In genomic region chr5:43845646-43846045, GRCm38 (mm10) we compare ENCODE assay signal across 21 mouse cellular contexts. TPM values are rescaled to one million over a fixed set of nuclear protein-coding genes. Genes with fewer than 3 reads are reported as not detected.
DNase-seq lines count a peak whose midpoint lies in the region; ATAC-seq and TF ChIP-seq lines count a peak whose summit lies in the region.
"Had no signal": no experiment of that assay in that cellular context is flagged by ENCODE, and none has a peak within 500 bp of the region (broad histone marks: within the 10 kb centered on the region; RNA-seq: fewer than 3 reads in every experiment).

No protein-coding gene starts in this region.

- WGBS in heart, embryonic 12.5 days: 48% methylated on average over 1 of the region's 1 CpGs

- peak; percentile 86 for DNase-seq in heart, adult 11 months
- DNase-seq in A20 (ENCODE audit: low read depth, low spot score) (peak; percentile 79), CH12.LX (ENCODE audit: extremely low read depth) (no peak)
- no peak for DNase-seq in layer of hippocampus, adult 9-10 months (ENCODE audit: low spot score)
- no peak for DNase-seq in right cerebral cortex, postnatal 14 days
- no peak for DNase-seq in yolk sac, embryonic 10.5 days (ENCODE audit: low spot score)
- DNase-seq: adrenal gland, postnatal 10 days; cerebellum, adult 9-10 months; cerebellum, postnatal 25 days; gastrocnemius, postnatal 14 days had no signal

- no peak for TF ChIP-seq RAD21 in CH12.LX (IDR thresholded peaks at IDR 0.05; ENCODE audit: low read depth, low read length)

- H3K27ac ChIP-seq in heart, embryonic 12.5 days (ENCODE audit: poor library complexity, severe bottlenecking): no peak overlapping the region
- no peak overlapping the region for H3K27ac ChIP-seq in CH12.LX (ENCODE audit: insufficient read depth, low read depth)
- H3K27ac ChIP-seq: embryonic facial prominence, embryonic 13.5 days; forebrain, embryonic 10.5 days; heart, embryonic 15.5 days; hindbrain, embryonic 14.5 days; intestine, embryonic 15.5 days had no signal

- peaks cover 3% of the 10 kb centered on the region; the same call in 1 of the 2 replicates for H3K4me1 ChIP-seq in heart, embryonic 12.5 days (replicated peaks)
- H3K4me1 ChIP-seq in CH12.LX (ENCODE audit: control insufficient read depth in 1 of 2, insufficient read depth in 2 of 2): peaks cover 6 to 38% of the 10 kb centered on the region in 2 experiments
- H3K4me1 ChIP-seq: intestine, embryonic 15.5 days had no signal

- no peak overlapping the region for H3K9ac ChIP-seq in heart, embryonic 12.5 days
- no peak overlapping the region for H3K9ac ChIP-seq in CH12.LX (ENCODE audit: insufficient read depth, low read depth)
- H3K9ac ChIP-seq: embryonic facial prominence, embryonic 13.5 days; heart, embryonic 15.5 days; hindbrain, embryonic 14.5 days; intestine, embryonic 15.5 days had no signal

- dilution Hi-C loops in CH12.LX (cut with MboI; ENCODE audit: extremely low pct_ligation_motif_present, extremely low pct_unique_long_range_greater_than_20kb, low sequenced_read_pairs): no loop called here

- no peaks in the 10 kb centered on the region for H3K36me3 ChIP-seq in heart, embryonic 12.5 days
- H3K36me3 ChIP-seq in CH12.LX (replicated peaks in 1 of 2; ENCODE audit: control insufficient read depth in 1 of 2, insufficient read depth in 1 of 2, low read length in 1 of 2): no peaks in the 10 kb centered on the region
- H3K36me3 ChIP-seq: embryonic facial prominence, embryonic 13.5 days; forebrain, embryonic 10.5 days; heart, embryonic 15.5 days; intestine, embryonic 15.5 days had no signal

- TF ChIP-seq POLR2A in CH12.LX (IDR thresholded peaks at IDR 0.05; ENCODE audit: low read depth, low read length): no peak

- ATAC-seq in heart, embryonic 12.5 days (ENCODE audit: insufficient number of reproducible peaks, low FRiP score): no peak
- peak; percentile 69; the same call in 1 of the 2 replicates for ATAC-seq in neutrophil, adult 5-6 weeks (ENCODE audit: extremely low read depth, insufficient number of reproducible peaks, low FRiP score, poor library complexity, severe bottlenecking)
- ATAC-seq: CD4-positive, CD25-positive, alpha-beta regulatory T cell, adult 4 months; forebrain, embryonic 14.5 days; intestine, embryonic 15.5 days had no signal

- H3K4me3 ChIP-seq in heart, embryonic 12.5 days: no peak overlapping the region
- no peak overlapping the region for H3K4me3 ChIP-seq in CH12.LX (replicated peaks in 1 of 3; ENCODE audit: low read depth in 2 of 3, low read length in 2 of 3, poor library complexity in 1 of 3)
- H3K4me3 ChIP-seq: embryonic facial prominence, embryonic 13.5 days; erythroblast, embryonic 14.5 days; forebrain, embryonic 10.5 days; heart, embryonic 15.5 days; intestine, embryonic 15.5 days had no signal

- in situ Hi-C loops in CH12.LX (cut with MboI; ENCODE audit: low pct_ligation_motif_present, low pct_unique_long_range_greater_than_20kb, low sequenced_read_pairs): no loop called here

- H3K4me2 ChIP-seq in heart, embryonic 12.5 days: no peak overlapping the region
- H3K4me2 ChIP-seq in CH12.LX (ENCODE audit: insufficient read depth, low read depth, poor library complexity, severe bottlenecking): no peak overlapping the region
- H3K4me2 ChIP-seq: embryonic facial prominence, embryonic 13.5 days; heart, embryonic 15.5 days; hindbrain, embryonic 14.5 days; intestine, embryonic 15.5 days had no signal

- peak; percentile 79 for TF ChIP-seq EP300 in CH12.LX (IDR thresholded peaks at IDR 0.05; ENCODE audit: low read length)

- no peaks in the 10 kb centered on the region for H3K79me2 ChIP-seq in CH12.LX (replicated peaks; ENCODE audit: control insufficient read depth, extremely low read depth, insufficient read depth, poor library complexity, severe bottlenecking)

- TF ChIP-seq CTCF in CH12.LX (conservative IDR thresholded peaks at IDR 0.05 in 1 of 2, IDR thresholded peaks at IDR 0.05 in 1 of 2; ENCODE audit: low read depth in 2 of 2, low read length in 2 of 2): no peak

- H3K9me3 ChIP-seq in heart, embryonic 12.5 days (replicated peaks): 0 out of 2 replicates have a peak, but pooled peaks cover 4% of the 10 kb centered on the region
- H3K9me3 ChIP-seq in CH12.LX (replicated peaks; ENCODE audit: low read length): peaks cover 11% of the 10 kb centered on the region
- H3K9me3 ChIP-seq: embryonic facial prominence, embryonic 13.5 days; heart, embryonic 15.5 days; intestine, embryonic 15.5 days had no signal

- no peaks in the 10 kb centered on the region for H3K27me3 ChIP-seq in heart, embryonic 12.5 days (replicated peaks)
- H3K27me3 ChIP-seq in CH12.LX (replicated peaks): no peaks in the 10 kb centered on the region
- H3K27me3 ChIP-seq: embryonic facial prominence, embryonic 13.5 days; heart, embryonic 15.5 days; intestine, embryonic 15.5 days had no signal

TF ChIP-seq in CH12.LX, 34 proteins besides CTCF, POLR2A, EP300 and RAD21:
- TF ChIP-seq TCF12 (IDR thresholded peaks at IDR 0.05; ENCODE audit: low read depth, low read length): 0 out of 2 replicates have a peak, but pooled peaks have one; percentile 17
- TF ChIP-seq ELF1 (IDR thresholded peaks at IDR 0.05; ENCODE audit: low read depth, low read length): no peak
- peak; percentile 78; the same call in 1 of the 2 replicates for TF ChIP-seq IRF4 (IDR thresholded peaks at IDR 0.05; ENCODE audit: low read depth, low read length)
- TF ChIP-seq USF2 (conservative IDR thresholded peaks at IDR 0.05; ENCODE audit: low read depth, low read length): no peak
- TF ChIP-seq MAX (IDR thresholded peaks at IDR 0.05; ENCODE audit: low read length): no peak

RNA-seq across cellular contexts. Expression of gene Cd38, which starts 22.7 kb away (rescaled TPM):
- polyA plus RNA-seq in heart, embryonic 12.5 days (2016; fragmentation: Nextera tagmentation; extraction: Ambion mirVana): 23.4 and 24.0 TPM in 2 replicates
- total RNA-seq in CH12.LX (2012; rRNA removed) (2.9 and 3.3 TPM in 2 replicates), CH12.LX (2014; rRNA removed) (1.5 and 1.7 TPM in 2 replicates)
- polyA plus RNA-seq in CH12.LX (2012; ENCODE audit: insufficient read length, low read depth): 0.87 and 0.93 TPM in 2 replicates
- total RNA-seq in neutrophil, adult 5-6 weeks (2017): 71.3 and 74.3 TPM in 2 replicates
- total RNA-seq: MEL had no signal
- polyA plus RNA-seq: erythroblast, embryonic 14.5 days had no signal

RNA-seq across cellular contexts. Expression of gene Fbxl5, which starts 24.2 kb away (rescaled TPM):
- 48.2 and 50.0 TPM in 2 replicates for polyA plus RNA-seq in heart, embryonic 12.5 days (2016; fragmentation: Nextera tagmentation; extraction: Ambion mirVana)
- total RNA-seq in CH12.LX (2012; rRNA removed) (20.5 and 20.9 TPM in 2 replicates), CH12.LX (2014; rRNA removed) (45.3 and 48.4 TPM in 2 replicates)
- 28.1 and 28.4 TPM in 2 replicates for polyA plus RNA-seq in CH12.LX (2012; ENCODE audit: insufficient read length, low read depth)
- total RNA-seq in neutrophil, adult 5-6 weeks (2017): 724 and 727 TPM in 2 replicates

RNA-seq across cellular contexts. Expression of gene Bst1, which starts 27.0 kb away (rescaled TPM):
- polyA plus RNA-seq in heart, embryonic 12.5 days (2016; fragmentation: Nextera tagmentation; extraction: Ambion mirVana): 0.06 and 0.09 TPM in 2 replicates
- 1.9 and 3.3 TPM in 2 replicates for total RNA-seq in CH12.LX (2012; rRNA removed)
- 4.7 and 4.8 TPM in 2 replicates for total RNA-seq in CH12.LX (2014; rRNA removed)
- polyA plus RNA-seq in CH12.LX (2012; ENCODE audit: insufficient read length, low read depth): 8.9 and 9.9 TPM in 2 replicates
- 122 and 131 TPM in 2 replicates for total RNA-seq in neutrophil, adult 5-6 weeks (2017)
- total RNA-seq: MEL had no signal
- polyA plus RNA-seq: CD4-positive, CD25-positive, alpha-beta regulatory T cell, adult 4 months; embryonic facial prominence, embryonic 13.5 days; erythroblast, embryonic 14.5 days; forebrain, embryonic 14.5 days; hindbrain, embryonic 14.5 days had no signal

Comparison
In these comparisons a context has a peak if more than half of its experiments do, and no peak if none do; other contexts are left out.
1. DNase-seq: peak in heart, adult 11 months (single experiment) and A20 (single experiment); none in CH12.LX (single experiment), layer of hippocampus, adult 9-10 months (single experiment), right cerebral cortex, postnatal 14 days (single experiment) and yolk sac, embryonic 10.5 days (single experiment).
2. RNA of gene Cd38, which starts 22.7 kb away (total RNA-seq): 71.3 to 74.3 TPM in neutrophil, adult 5-6 weeks; 1.5 to 3.3 TPM in CH12.LX; every median in the first group is over 10 times any median in the second.
3. RNA of gene Fbxl5, which starts 24.2 kb away (total RNA-seq): 724 to 727 TPM in neutrophil, adult 5-6 weeks; 20.5 to 48.4 TPM in CH12.LX; every median in the first group is over 10 times any median in the second.
4. RNA of gene Bst1, which starts 27.0 kb away (total RNA-seq): 122 to 131 TPM in neutrophil, adult 5-6 weeks; 1.9 to 4.8 TPM in CH12.LX; every median in the first group is over 10 times any median in the second.